In the genomic region with DNA sequence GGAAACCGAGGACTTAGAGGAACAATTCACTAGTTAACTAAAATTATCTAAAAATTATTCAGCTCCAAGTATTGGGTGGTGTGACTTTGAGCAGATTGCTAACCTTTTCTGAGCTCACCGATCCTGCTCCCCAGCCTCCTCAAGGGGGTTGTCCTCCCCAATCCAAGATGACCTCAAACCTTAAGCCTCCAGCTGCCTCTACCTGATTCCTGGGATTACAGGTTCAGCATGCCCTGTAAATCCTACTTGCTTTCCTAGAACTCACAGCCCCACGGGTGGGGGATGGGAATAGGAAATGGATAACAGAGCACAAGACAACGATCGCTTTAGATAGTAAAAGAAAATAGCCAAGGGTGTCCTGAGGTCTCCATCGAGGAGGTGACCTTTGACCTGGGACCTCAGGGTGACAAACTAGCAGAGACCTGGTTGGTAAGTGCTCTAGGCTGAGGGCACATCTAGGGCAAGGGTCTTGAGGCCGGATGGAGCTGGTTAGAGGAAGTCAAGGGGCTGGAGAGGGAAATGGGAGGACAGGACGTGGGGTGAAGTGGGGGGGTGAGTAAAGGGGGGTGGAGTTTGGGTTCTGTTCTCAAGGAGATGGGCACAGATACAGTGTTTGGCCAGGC, we compare ENCODE assay signal across 8 mouse cellular contexts. TPM values are rescaled to one million over a fixed set of nuclear protein-coding genes. Genes with fewer than 3 reads are reported as not detected.
DNase-seq lines count a peak whose midpoint lies in the region; ATAC-seq and TF ChIP-seq lines count a peak whose summit lies in the region.

No protein-coding gene starts in this region.

- peaks cover 60% of the 10 kb centered on the region for H3K4me1 ChIP-seq in G1E (ENCODE audit: insufficient read depth, low read depth, low read length)
- H3K4me1 ChIP-seq in hindbrain, postnatal 0 days (ENCODE audit: insufficient read depth, low read length), result peaks cover 7% of the 10 kb centered on the region; the same call in 1 of the 2 replicates
- H3K4me1 ChIP-seq in liver, embryonic 11.5 days (replicated peaks; ENCODE audit: control insufficient read depth, insufficient read depth, low read length), result peaks cover 37% of the 10 kb centered on the region

- H3K27me3 ChIP-seq in G1E (ENCODE audit: insufficient read depth, low read length), result peaks cover 6% of the 10 kb centered on the region; the same call in 1 of the 2 replicates
- no peaks in the 10 kb centered on the region for H3K27me3 ChIP-seq in hindbrain, postnatal 0 days (ENCODE audit: insufficient read depth, low read length)
- peaks cover 8% of the 10 kb centered on the region for H3K27me3 ChIP-seq in liver, embryonic 11.5 days (replicated peaks; ENCODE audit: control insufficient read depth, insufficient read depth, low read length)

- H3K9me3 ChIP-seq in G1E (replicated peaks), result no peaks in the 10 kb centered on the region
- no peaks in the 10 kb centered on the region for H3K9me3 ChIP-seq in hindbrain, postnatal 0 days (ENCODE audit: low read length)
- no peaks in the 10 kb centered on the region for H3K9me3 ChIP-seq in liver, embryonic 11.5 days (ENCODE audit: control insufficient read depth, low read length)

- H3K36me3 ChIP-seq in G1E (replicated peaks), result no peaks in the 10 kb centered on the region
- no peaks in the 10 kb centered on the region for H3K36me3 ChIP-seq in hindbrain, postnatal 0 days (ENCODE audit: insufficient read depth, low read length)
- no peaks in the 10 kb centered on the region for H3K36me3 ChIP-seq in liver, embryonic 11.5 days (ENCODE audit: control insufficient read depth, insufficient read depth, low read length)

- ATAC-seq in G1E (ENCODE audit: extremely low read depth, insufficient number of reproducible peaks, low FRiP score, poor library complexity, severe bottlenecking), result no peak
- ATAC-seq in hindbrain, postnatal 0 days, result no peak
- peak; percentile 33 for ATAC-seq in liver, embryonic 11.5 days (replicated peaks; ENCODE audit: low FRiP score)

- DNase-seq in embryo, embryonic 9.5 days (ENCODE audit: extremely low spot score), result peak; percentile 79
- no peak for DNase-seq in embryo, embryonic 10.5 days (ENCODE audit: low spot score)
- no peak for DNase-seq in G1E (ENCODE audit: low spot score)
- DNase-seq in hindbrain, postnatal 0 days (ENCODE audit: low spot score), result no peak
- no peak for DNase-seq in liver, embryonic 11.5 days (ENCODE audit: low spot score)
- no peak for DNase-seq in layer of hippocampus, postnatal 36 days
- no peak for DNase-seq in ovary, postnatal 10 days (ENCODE audit: low spot score)
- DNase-seq in gastrocnemius, postnatal 10 days, result no peak

- H3K4me2 ChIP-seq in hindbrain, postnatal 0 days (ENCODE audit: low read depth, low read length), result no peak overlapping the region
- H3K4me2 ChIP-seq in liver, embryonic 11.5 days, result peak overlapping the region; percentile 2

- no peak overlapping the region for H3K9ac ChIP-seq in hindbrain, postnatal 0 days (replicated peaks; ENCODE audit: low read length)
- peak overlapping the region; percentile 52 for H3K9ac ChIP-seq in liver, embryonic 11.5 days (ENCODE audit: low read depth, low read length)

- WGBS in hindbrain, postnatal 0 days, result 57% methylated on average over 8 of the region's 8 CpGs
- WGBS in liver, embryonic 11.5 days, result 29% methylated on average over 8 of the region's 8 CpGs

- H3K4me3 ChIP-seq in G1E (ENCODE audit: low read depth, low read length), result peak overlapping the region; percentile 24; the same call in 1 of the 2 replicates
- no peak overlapping the region for H3K4me3 ChIP-seq in hindbrain, postnatal 0 days (ENCODE audit: low read length)
- no peak overlapping the region for H3K4me3 ChIP-seq in liver, embryonic 11.5 days (ENCODE audit: low read depth, low read length)

- peak overlapping the region; percentile 63; the same call in 1 of the 2 replicates for H3K27ac ChIP-seq in hindbrain, postnatal 0 days
- peak overlapping the region; percentile 63 for H3K27ac ChIP-seq in liver, embryonic 11.5 days (ENCODE audit: low read depth, low read length)

- TF ChIP-seq CTCF in G1E (IDR thresholded peaks at IDR 0.05; ENCODE audit: low read depth, low read length), result no peak
- TF ChIP-seq CTCF in hindbrain, postnatal 0 days (IDR thresholded peaks at IDR 0.05; ENCODE audit: low read depth), result no peak

RNA-seq across cellular contexts. Expression of gene Id1, which starts 6.9 kb away (rescaled TPM):
- 20.8 and 21.7 TPM in 2 replicates for total RNA-seq in G1E (2014; fragmentation: Nextera tagmentation)
- total RNA-seq in G1E (2017), result 33.2 and 41.4 TPM in 2 replicates
- 110 TPM in 2 replicates for polyA plus RNA-seq in G1E (2012)
- total RNA-seq in hindbrain, postnatal 0 days (2014; rRNA removed), result 142 and 198 TPM in 2 replicates
- polyA plus RNA-seq in hindbrain, postnatal 0 days (2015; fragmentation: Nextera tagmentation; extraction: Ambion mirVana), result 99.3 and 104 TPM in 2 replicates
- 52.7 and 56.3 TPM in 2 replicates for polyA plus RNA-seq in liver, embryonic 11.5 days (2014; fragmentation: Nextera tagmentation; extraction: Ambion mirVana)
- 10 to 100 TPM; 15.3 to 19.8 TPM for total RNA-seq in layer of hippocampus, postnatal 36 days (2021)
- total RNA-seq in gastrocnemius, postnatal 10 days (2021), result 10 to 100 TPM; 17.6 to 21.1 TPM

RNA-seq across cellular contexts. Expression of gene Cox4i2, which starts 24.8 kb away (rescaled TPM):
- total RNA-seq in G1E (2014; fragmentation: Nextera tagmentation) (not detected in 2 replicates), G1E (2017) (0.16 TPM in 1 of 2 replicates, not detected in the other)
- not detected in 2 replicates for polyA plus RNA-seq in G1E (2012)
- total RNA-seq in hindbrain, postnatal 0 days (2014; rRNA removed), result 2.1 and 7.1 TPM in 2 replicates
- polyA plus RNA-seq in hindbrain, postnatal 0 days (2015; fragmentation: Nextera tagmentation; extraction: Ambion mirVana), result 4.8 and 6.1 TPM in 2 replicates
- 6.7 and 8.5 TPM in 2 replicates for polyA plus RNA-seq in liver, embryonic 11.5 days (2014; fragmentation: Nextera tagmentation; extraction: Ambion mirVana)
- 1 to 10 TPM; 1.7 to 2.7 TPM for total RNA-seq in layer of hippocampus, postnatal 36 days (2021)
- 1 to 10 TPM; 5.6 to 6.9 TPM for total RNA-seq in gastrocnemius, postnatal 10 days (2021)

RNA-seq across cellular contexts. Expression of gene Mcts2, which starts 42.3 kb away (rescaled TPM):
- total RNA-seq in G1E (2014; fragmentation: Nextera tagmentation), result 24.2 and 24.3 TPM in 2 replicates
- 30.0 and 33.3 TPM in 2 replicates for total RNA-seq in G1E (2017)
- 2.1 and 2.6 TPM in 2 replicates for polyA plus RNA-seq in G1E (2012)
- total RNA-seq in hindbrain, postnatal 0 days (2014; rRNA removed), result 9.0 and 14.0 TPM in 2 replicates
- polyA plus RNA-seq in hindbrain, postnatal 0 days (2015; fragmentation: Nextera tagmentation; extraction: Ambion mirVana), result 29.4 and 31.2 TPM in 2 replicates
- 31.5 and 37.1 TPM in 2 replicates for polyA plus RNA-seq in liver, embryonic 11.5 days (2014; fragmentation: Nextera tagmentation; extraction: Ambion mirVana)
- 10 to 100 TPM; 19.7 to 22.9 TPM for total RNA-seq in layer of hippocampus, postnatal 36 days (2021)
- 10 to 100 TPM; 12.5 to 19.3 TPM for total RNA-seq in gastrocnemius, postnatal 10 days (2021)

RNA-seq across cellular contexts. Expression of gene H13, which starts 59.9 kb away (rescaled TPM):
- total RNA-seq in G1E (2014; fragmentation: Nextera tagmentation), result 65.2 and 67.2 TPM in 2 replicates
- 43.2 and 50.6 TPM in 2 replicates for total RNA-seq in G1E (2017)
- polyA plus RNA-seq in G1E (2012), result 54.2 and 60.8 TPM in 2 replicates
- total RNA-seq in hindbrain, postnatal 0 days (2014; rRNA removed), result 182 and 196 TPM in 2 replicates
- polyA plus RNA-seq in hindbrain, postnatal 0 days (2015; fragmentation: Nextera tagmentation; extraction: Ambion mirVana), result 162 and 163 TPM in 2 replicates
- polyA plus RNA-seq in liver, embryonic 11.5 days (2014; fragmentation: Nextera tagmentation; extraction: Ambion mirVana), result 88.6 and 92.1 TPM in 2 replicates
- 10 to 100 TPM; 77.3 to 77.5 TPM for total RNA-seq in layer of hippocampus, postnatal 36 days (2021)
- total RNA-seq in gastrocnemius, postnatal 10 days (2021), result 10 to 100 TPM; 56.0 to 61.1 TPM
